Mouse (Mus musculus) lung, adult 2 months (tissue): Measurements from ENCODE around the gene Rgs3. TPM values are rescaled to one million over a fixed set of nuclear protein-coding genes. Genes with fewer than 3 reads are reported as not detected.

Source experiments
- DNase-seq: peaks from one replicate; pipeline ENCODE4 v3.0.0; 2022
- H3K4me1 ChIP-seq: fragments of 200-500 bp; 2 replicates; pipeline ENCODE4 v1.6.1; 2011; ENCODE audit warnings: low read length; ENCODE audit not compliant: control insufficient read depth, insufficient read depth
- H3K4me3 ChIP-seq: fragments of 200-500 bp; replicated peaks from 2 replicates; pipeline ENCODE3; 2011; ENCODE audit warnings: low read depth, mild to moderate bottlenecking, control low read depth, low read length; ENCODE audit errors: extremely low read depth
- CTCF ChIP-seq: fragments of 200-500 bp; IDR thresholded peaks from 2 replicates; pipeline ENCODE4 v1.5.1; 2011; ENCODE audit warnings: mild to moderate bottlenecking, low read length, control low read depth; ENCODE audit not compliant: insufficient read depth
- POLR2A ChIP-seq: fragments of 200-500 bp; IDR thresholded peaks from 2 replicates; pipeline ENCODE4 v1.6.1; 2011; ENCODE audit warnings: low read depth, mild to moderate bottlenecking, control low read depth, low read length, borderline replicate concordance; ENCODE audit errors: extremely low read depth
- WGBS: fragments of 180-500 bp; shearing (Covaris S2); methylation state at CpG from one replicate; pipeline ENCODE4 v1.1.7; 2018; 5-methylcytosine and 5-hydroxymethylcytosine counted together
- polyA plus RNA-seq: library from polyadenylated mRNA; depleted of rRNA; stranded (reverse); fragments of >200 nt; gene quantifications from 2 replicates; pipeline ENCODE4 v1.2.3, GENCODE M21; 2012

Gene Rgs3
- polyA plus RNA-seq, 1 experiment, result 97.1 TPM

DNA sequence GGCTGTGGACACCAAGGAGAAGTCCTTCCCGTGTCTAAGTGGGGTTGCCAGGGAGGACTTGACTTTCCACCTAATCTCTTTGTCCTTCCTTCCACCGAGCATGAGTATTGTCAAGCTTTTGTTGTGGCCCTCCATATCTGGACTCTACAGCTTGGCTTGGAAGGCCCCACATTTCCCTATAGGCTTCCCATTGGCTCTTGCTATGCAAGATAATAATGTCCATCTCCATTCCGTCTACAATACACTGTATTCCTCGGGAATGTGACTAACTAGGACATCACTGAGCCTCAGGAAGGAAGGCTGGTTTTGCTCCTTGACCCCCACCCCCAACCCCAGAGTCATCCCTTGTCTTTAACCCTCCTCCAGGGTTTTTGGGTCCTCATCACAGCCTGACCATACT, 44.0 kb downstream of the Rgs3 start:
- TF ChIP-seq POLR2A (no peak), CTCF (no peak)
- Histone ChIP-seq H3K4me1 (peaks cover 8% of the 10 kb centered on the region), H3K4me3 (no peak overlapping the region)
- DNase-seq, result no peak
- 67% methylated on average over 4 of the region's 4 CpGs for WGBS

DNA sequence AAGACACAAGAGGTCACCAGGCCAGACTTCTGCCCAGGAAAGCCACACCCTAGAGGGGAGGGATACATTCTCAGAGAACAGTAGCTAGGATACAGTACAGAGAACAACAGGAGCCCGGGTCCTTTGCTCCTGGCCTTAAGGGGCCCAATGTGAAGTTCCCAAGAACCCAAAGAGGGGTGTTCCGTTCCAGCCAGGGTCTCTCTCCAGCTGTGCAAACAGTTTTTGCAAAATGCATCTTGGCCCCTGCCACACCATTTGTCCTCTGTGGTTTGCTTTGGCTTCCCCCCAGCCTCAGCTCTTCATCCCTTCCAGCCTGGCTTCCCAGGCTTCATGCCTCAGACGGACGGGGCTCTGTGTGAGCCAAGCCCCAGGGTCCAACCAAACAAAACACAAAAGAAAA, 44.4 kb downstream of the Rgs3 start:
- Histone ChIP-seq H3K4me3 (no peak overlapping the region), H3K4me1 (peaks cover 8% of the 10 kb centered on the region)
- 46% methylated on average over 4 of the region's 4 CpGs for WGBS
- TF ChIP-seq CTCF (no peak), POLR2A (no peak)
- no peak for DNase-seq

DNA sequence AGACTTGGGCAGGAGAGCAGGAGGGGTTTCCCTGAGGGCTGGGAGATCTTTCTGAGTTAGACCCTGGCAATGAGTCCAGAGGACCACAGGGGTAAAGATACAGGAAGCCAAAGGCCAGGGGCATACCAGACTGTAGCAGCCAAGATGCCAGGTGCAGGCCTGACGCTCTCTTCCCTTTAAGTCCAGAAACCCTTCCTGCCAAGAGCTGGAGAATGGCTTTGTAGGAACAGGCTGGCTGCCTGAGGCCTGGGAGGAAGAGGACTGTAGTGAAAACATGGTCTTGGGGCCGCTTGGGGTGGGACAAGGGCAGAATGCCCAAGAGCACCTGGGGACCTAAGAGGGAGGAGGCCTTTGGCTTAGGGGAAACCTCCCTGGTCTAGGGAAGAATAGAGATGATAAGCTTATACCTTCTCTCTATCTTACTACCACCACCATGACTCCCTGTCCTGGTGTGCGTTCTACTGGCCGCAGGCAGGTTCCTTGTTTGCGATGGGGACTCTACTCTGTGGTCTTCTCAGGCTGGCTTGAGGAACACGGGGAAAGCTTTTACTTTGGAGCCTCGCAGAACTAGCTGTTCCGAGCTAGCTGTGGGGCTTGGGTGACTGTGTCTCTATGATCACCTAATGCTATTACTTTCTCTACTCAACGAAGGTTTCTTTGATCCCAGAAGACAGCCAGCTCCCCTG, 46.4 kb downstream of the Rgs3 start:
- no peak for DNase-seq
- H3K4me1 ChIP-seq, result peaks cover 8% of the 10 kb centered on the region
- 86% methylated on average over 9 of the region's 9 CpGs for WGBS

DNA sequence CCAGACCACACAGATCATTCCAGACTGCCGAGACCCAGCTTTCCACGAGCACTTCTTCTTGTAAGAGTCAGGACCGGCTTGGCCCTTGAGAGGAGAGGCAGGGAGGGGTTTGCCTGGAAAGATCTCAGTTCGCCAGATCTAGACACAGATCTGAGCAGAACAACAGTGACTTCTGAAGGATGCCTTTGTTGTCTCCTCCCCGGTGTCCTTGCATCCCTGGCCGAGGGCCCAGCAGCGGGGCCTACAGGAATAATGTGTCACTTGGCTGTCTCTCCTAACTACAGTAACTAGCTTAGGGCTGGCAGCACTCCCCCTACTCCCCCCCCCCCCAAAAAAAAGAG, 46.9 kb downstream of the Rgs3 start:
- Histone ChIP-seq H3K4me1 (peaks cover 8% of the 10 kb centered on the region), H3K4me3 (no peak overlapping the region)
- DNase-seq, result no peak
- TF ChIP-seq CTCF (no peak), POLR2A (no peak)
- WGBS, result 48% methylated on average over 7 of the region's 7 CpGs

More for the DNA sequence above, 46.4 kb downstream of the Rgs3 start:
- TF ChIP-seq CTCF (no peak), POLR2A (no peak)
- no peak overlapping the region for H3K4me3 ChIP-seq

DNA sequence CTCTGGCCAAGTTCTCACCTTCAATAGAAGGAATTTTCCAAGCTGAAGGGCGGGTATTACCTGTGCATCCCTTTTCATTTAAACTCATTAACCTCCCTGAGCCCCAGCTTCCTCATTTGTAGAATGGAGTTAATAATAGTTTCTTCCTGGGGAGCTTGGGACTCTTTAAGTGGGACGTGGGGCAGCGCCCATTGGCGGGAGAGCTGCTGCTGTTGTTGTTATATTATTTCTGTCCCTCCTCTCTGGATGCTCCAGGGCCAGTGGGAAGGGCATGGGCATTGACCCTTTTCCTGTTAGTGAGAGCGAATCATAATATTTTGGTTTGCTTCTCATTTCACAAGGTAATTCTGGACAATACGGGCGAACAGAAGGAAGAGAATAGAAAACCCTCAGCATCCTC, 47.3 kb downstream of the Rgs3 start:
- TF ChIP-seq POLR2A (no peak), CTCF (no peak)
- peaks cover 8% of the 10 kb centered on the region for H3K4me1 ChIP-seq
- H3K4me3 ChIP-seq, result no peak overlapping the region
- 49% methylated on average over 7 of the region's 7 CpGs for WGBS
- no peak for DNase-seq

DNA sequence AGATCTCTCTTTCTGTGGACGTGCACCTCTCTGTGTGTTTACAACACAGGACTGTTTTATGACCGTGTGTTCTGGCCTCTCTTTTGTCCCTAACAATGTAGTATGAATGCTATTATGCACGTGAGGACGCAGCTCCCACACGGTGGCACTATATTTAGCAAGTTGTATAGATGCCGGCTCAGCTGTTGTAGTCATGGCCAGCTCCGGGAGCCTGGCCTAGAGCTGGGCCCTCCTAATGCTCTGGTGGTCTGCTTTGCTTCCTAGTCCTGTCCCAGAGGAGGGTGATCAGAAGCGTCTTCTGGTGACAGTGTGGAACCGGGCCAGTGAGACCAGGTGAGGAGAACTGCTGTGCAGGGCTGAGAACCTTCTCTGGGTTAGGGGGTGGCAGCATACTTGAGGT, 47.7 kb downstream of the Rgs3 start:
- DNase-seq, result no peak
- H3K4me3 ChIP-seq, result no peak overlapping the region
- no peak for TF ChIP-seq POLR2A
- 0 out of 2 replicates have a peak, but pooled peaks have one; percentile 7 for TF ChIP-seq CTCF
- H3K4me1 ChIP-seq, result peaks cover 8% of the 10 kb centered on the region
- 45% methylated on average over 9 of the region's 9 CpGs for WGBS

DNA sequence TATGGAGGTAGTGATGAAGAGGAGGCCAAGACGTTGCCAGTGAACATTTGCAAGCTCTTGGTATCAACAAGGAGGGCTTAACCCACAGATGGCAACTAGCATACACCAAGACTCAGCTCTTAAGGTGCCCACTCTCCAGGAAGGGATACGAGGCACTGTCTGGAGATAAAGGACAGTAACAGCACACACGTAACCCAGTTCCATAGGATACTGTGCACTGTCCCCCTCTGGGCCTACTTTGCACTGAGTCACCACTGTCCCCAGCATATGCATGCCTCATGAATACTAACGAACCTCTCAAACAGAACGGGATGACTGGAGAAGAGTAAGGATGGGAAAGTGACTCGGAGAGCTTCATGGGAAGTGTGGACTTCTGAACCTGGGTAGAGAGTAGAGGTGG, 48.2 kb downstream of the Rgs3 start:
- TF ChIP-seq CTCF (no peak), POLR2A (no peak)
- 89% methylated on average over 6 of the region's 6 CpGs for WGBS

DNA sequence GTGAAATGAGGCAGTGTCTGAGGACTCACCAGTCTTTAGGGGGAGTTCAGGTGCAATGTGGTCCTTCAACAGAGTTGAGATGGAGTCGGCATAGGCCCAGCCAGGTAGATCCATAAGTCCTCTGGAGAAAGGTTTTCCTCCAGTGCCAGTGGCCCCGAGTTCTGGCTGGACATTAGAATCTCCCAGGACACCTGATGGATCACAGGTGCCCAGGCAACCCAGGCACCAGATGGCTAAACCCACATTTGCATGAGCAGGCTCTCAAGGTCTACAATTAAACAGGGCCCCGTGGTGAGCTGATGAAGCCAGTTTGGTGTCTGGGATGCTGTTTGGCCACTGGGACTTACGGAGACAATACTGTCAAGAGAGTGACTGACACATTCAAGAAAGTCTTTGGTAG, 49.7 kb downstream of the Rgs3 start:
- Histone ChIP-seq H3K4me1 (peaks cover 21% of the 10 kb centered on the region), H3K4me3 (no peak overlapping the region)
- TF ChIP-seq POLR2A (no peak), CTCF (no peak)
- WGBS, result 91% methylated on average over 4 of the region's 4 CpGs
- no peak for DNase-seq

More for the DNA sequence above, 48.2 kb downstream of the Rgs3 start:
- Histone ChIP-seq H3K4me3 (no peak overlapping the region), H3K4me1 (peaks cover 13% of the 10 kb centered on the region)
- no peak for DNase-seq

DNA sequence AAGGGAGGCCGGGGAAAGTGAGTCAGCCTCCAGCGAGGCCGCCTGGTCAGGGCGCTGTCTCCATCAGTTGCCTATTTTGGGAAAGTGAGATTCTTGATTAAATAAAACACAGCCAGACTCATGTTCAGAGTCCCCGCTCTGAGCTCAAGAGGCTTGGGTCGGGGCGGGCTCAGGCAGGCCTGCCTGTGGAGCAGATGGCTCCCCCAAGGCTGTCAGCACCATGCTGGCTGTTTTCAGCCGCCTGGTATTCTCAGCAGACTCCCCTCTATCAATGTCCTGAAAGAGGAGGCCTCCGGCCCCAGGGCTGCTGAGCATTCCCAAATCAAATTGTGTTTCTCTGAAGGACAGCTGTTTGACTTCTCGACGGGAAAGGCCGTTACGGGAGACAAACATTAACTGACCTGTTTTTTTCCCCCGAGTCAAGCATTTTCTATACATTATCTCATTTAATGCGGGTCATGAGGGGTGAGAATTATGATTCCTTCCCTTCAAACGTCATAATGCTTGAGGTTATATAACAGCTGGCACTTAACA, 50.6 kb downstream of the Rgs3 start:
- TF ChIP-seq POLR2A (no peak), CTCF (no peak)
- H3K4me3 ChIP-seq, result no peak overlapping the region
- 77% methylated on average over 16 of the region's 16 CpGs for WGBS
- peaks cover 20% of the 10 kb centered on the region for H3K4me1 ChIP-seq
- DNase-seq, result no peak
